Mouse (Mus musculus) embryo, embryonic 10.5 days (tissue): ENCODE measurements around the gene Gm7138.
"Not testable (repeated sequence)": the region's sequence is repeated elsewhere in the genome, so short reads cannot be mapped to it uniquely, and the experiment has no call there.

ENCODE experiments used
- DNase-seq: peaks from one replicate; pipeline ENCODE4 v3.0.0-alpha.2; 2015; ENCODE audit warnings: low spot score

Gm7138 gene

GRCm38 (mm10) chr10:77776844-77777243 lies at the start of gene Gm7138:
Gene Gm7138, minus strand, starts transcription at chr10:77776944.
- DNase-seq = not testable (repeated sequence)

- no peak for DNase-seq
Observed at GRCm38 (mm10) chr10:77819203-77819602, 42.5 kb upstream of the Gm7138 start.

- no peak for DNase-seq
Observed at GRCm38 (mm10) chr10:77818523-77818922, 41.8 kb upstream of the Gm7138 start.

- DNase-seq = peak; percentile 51
Observed at GRCm38 (mm10) chr10:77815514-77815913, 38.8 kb upstream of the Gm7138 start.

GRCm38 (mm10) chr10:77814382-77814781 lies 37.6 kb upstream of the Gm7138 start, which contains the start of gene Gm2696:
Gene Gm2696, plus strand, starts transcription at chr10:77814682.
- no peak for DNase-seq

GRCm38 (mm10) chr10:77811743-77812142 lies 35.0 kb upstream of the Gm7138 start, which contains the start of gene Gm9507:
Gene Gm9507, minus strand, starts transcription at chr10:77811843.
- no peak for DNase-seq

- DNase-seq = no peak
Observed at GRCm38 (mm10) chr10:77804095-77804494, 27.4 kb upstream of the Gm7138 start.

GRCm38 (mm10) chr10:77798921-77799508 lies 22.3 kb upstream of the Gm7138 start, which contains the start of gene Gm19668:
Gene Gm19668, minus strand, starts transcription at chr10:77799133.
- no peak for DNase-seq

- not testable (repeated sequence) for DNase-seq
Observed at GRCm38 (mm10) chr10:77798164-77798920, 21.6 kb upstream of the Gm7138 start.

GRCm38 (mm10) chr10:77797677-77798076 lies 20.9 kb upstream of the Gm7138 start:
- peak; percentile 9 for DNase-seq

- no peak for DNase-seq
Observed at GRCm38 (mm10) chr10:77794976-77795375, 18.2 kb upstream of the Gm7138 start, which contains the start of gene Gm9639. Gene Gm9639, minus strand, starts transcription at chr10:77795076.

GRCm38 (mm10) chr10:77788621-77789020 lies 11.9 kb upstream of the Gm7138 start:
- DNase-seq = no peak

GRCm38 (mm10) chr10:77787876-77788275 lies 11.1 kb upstream of the Gm7138 start, which contains the start of gene Gm7137:
Gene Gm7137, minus strand, starts transcription at chr10:77788200.
- not testable (repeated sequence) for DNase-seq

GRCm38 (mm10) chr10:77783396-77783795 lies 6.7 kb upstream of the Gm7138 start:
- DNase-seq = not testable (repeated sequence)

GRCm38 (mm10) chr10:77782442-77782841 lies 5.7 kb upstream of the Gm7138 start, which contains the start of gene Gm3250:
Gene Gm3250, minus strand, starts transcription at chr10:77782542.
- not testable (repeated sequence) for DNase-seq

- not testable (repeated sequence) for DNase-seq
Observed at GRCm38 (mm10) chr10:77772142-77772541, 4.6 kb downstream of the Gm7138 start.

- not testable (repeated sequence) for DNase-seq
Observed at GRCm38 (mm10) chr10:77771225-77771624, 5.5 kb downstream of the Gm7138 start, which contains the start of gene Gm3238. Gene Gm3238, minus strand, starts transcription at chr10:77771325.

GRCm38 (mm10) chr10:77769727-77770126 lies 7.0 kb downstream of the Gm7138 start:
- no peak for DNase-seq

GRCm38 (mm10) chr10:77759582-77759981 lies 17.2 kb downstream of the Gm7138 start, which contains the start of gene Gm3233:
Gene Gm3233, minus strand, starts transcription at chr10:77759682.
- not testable (repeated sequence) for DNase-seq

- no peak for DNase-seq
Observed at GRCm38 (mm10) chr10:77753448-77753847, 23.3 kb downstream of the Gm7138 start.

- DNase-seq = not testable (repeated sequence)
Observed at GRCm38 (mm10) chr10:77752312-77752711, 24.4 kb downstream of the Gm7138 start.

GRCm38 (mm10) chr10:77751254-77751653 lies 25.5 kb downstream of the Gm7138 start, which contains the start of gene Gm9736:
Gene Gm9736, minus strand, starts transcription at chr10:77751354.
- not testable (repeated sequence) for DNase-seq

- DNase-seq = not testable (repeated sequence)
Observed at GRCm38 (mm10) chr10:77750686-77751085, 26.1 kb downstream of the Gm7138 start.
